Mouse (Mus musculus): ENCODE data around the gene Sept11. TPM values are rescaled to one million over a fixed set of nuclear protein-coding genes. Genes with fewer than 3 reads are reported as not detected.

Sept11 gene
- polyA plus RNA-seq, 1 experiment from 2014 or later: 82.0 TPM

- no peak overlapping the region for H3K4me3 ChIP-seq
- no peaks in the 10 kb centered on the region for H3K9me3 ChIP-seq
- no peaks in the 10 kb centered on the region for H3K4me1 ChIP-seq
- no peak overlapping the region for H3K9ac ChIP-seq
- no peak for ATAC-seq (ENCODE audit: extremely low read depth, insufficient number of reproducible peaks, low FRiP score, low TSS enrichment)
- WGBS: 84% methylated on average over 6 of the region's 6 CpGs
- no peak overlapping the region for H3K4me2 ChIP-seq
- H3K36me3 ChIP-seq: peaks cover 92% of the 10 kb centered on the region
- no peak overlapping the region for H3K27ac ChIP-seq (replicated peaks)
- H3K27me3 ChIP-seq (replicated peaks): no peaks in the 10 kb centered on the region
These were observed 85.4 kb downstream of the Sept11 start for GRCm38 (mm10) chr5:93178616-93179015.

GRCm38 (mm10) chr5:93180252-93180651 lies 87.0 kb downstream of the Sept11 start:
- Histone ChIP-seq H3K4me2 (no peak overlapping the region), H3K4me3 (no peak overlapping the region), H3K9me3 (no peaks in the 10 kb centered on the region), H3K27ac (replicated peaks) (no peak overlapping the region), H3K27me3 (replicated peaks) (no peaks in the 10 kb centered on the region), H3K36me3 (peaks cover 91% of the 10 kb centered on the region), H3K4me1 (no peaks in the 10 kb centered on the region), H3K9ac (no peak overlapping the region)
- ATAC-seq (ENCODE audit: extremely low read depth, insufficient number of reproducible peaks, low FRiP score, low TSS enrichment): no peak
- 60% methylated on average over 2 of the region's 2 CpGs for WGBS

DNA sequence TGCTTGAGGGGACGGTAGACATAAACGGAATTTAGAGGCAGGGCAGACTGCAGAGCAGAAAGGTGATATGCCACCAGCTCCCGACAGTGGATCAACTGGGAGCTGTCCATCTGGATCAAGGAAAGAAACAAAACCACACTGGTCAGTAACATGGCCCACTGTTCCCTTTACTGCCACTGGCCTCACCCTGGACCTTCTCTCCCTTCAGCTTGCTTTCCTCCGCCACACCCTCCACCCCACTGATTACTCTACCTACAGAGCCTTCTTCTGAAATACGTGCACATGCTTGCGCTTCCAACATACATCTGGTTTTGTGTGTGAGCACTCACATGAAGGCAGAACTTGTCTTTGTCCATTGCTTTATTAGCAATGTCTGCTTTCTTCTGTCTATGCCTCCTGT lies 90.1 kb downstream of the Sept11 start:
- H3K4me1 ChIP-seq: no peaks in the 10 kb centered on the region
- peaks cover 91% of the 10 kb centered on the region for H3K36me3 ChIP-seq
- no peaks in the 10 kb centered on the region for H3K27me3 ChIP-seq (replicated peaks)
- no peak overlapping the region for H3K4me3 ChIP-seq
- ATAC-seq (ENCODE audit: extremely low read depth, insufficient number of reproducible peaks, low FRiP score, low TSS enrichment): no peak
- WGBS: 82% methylated on average over 6 of the region's 6 CpGs
- no peak overlapping the region for H3K4me2 ChIP-seq
- H3K9me3 ChIP-seq: no peaks in the 10 kb centered on the region
- H3K9ac ChIP-seq: no peak overlapping the region
- H3K27ac ChIP-seq (replicated peaks): no peak overlapping the region

DNA sequence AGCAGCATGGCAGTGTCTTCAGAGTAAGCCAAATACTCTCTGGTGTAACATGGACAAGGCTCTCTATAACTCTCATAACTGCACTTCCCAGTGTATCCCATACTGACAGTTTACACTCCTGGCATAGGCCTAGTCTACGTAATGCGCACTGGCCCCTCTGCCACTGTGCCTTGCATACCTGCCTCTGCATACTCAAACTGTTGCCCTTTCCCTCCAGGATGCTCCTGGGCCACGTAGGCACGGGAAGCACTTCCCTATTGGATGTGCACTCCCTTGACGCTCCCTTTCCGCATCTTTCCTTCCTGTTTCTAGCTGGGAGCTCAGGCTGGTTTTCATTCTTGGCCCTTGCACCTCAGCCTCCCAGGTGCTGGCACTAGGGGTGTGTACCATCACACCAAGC lies 91.3 kb downstream of the Sept11 start:
- peaks cover 90% of the 10 kb centered on the region for H3K36me3 ChIP-seq
- no peak overlapping the region for H3K9ac ChIP-seq
- ATAC-seq (ENCODE audit: extremely low read depth, insufficient number of reproducible peaks, low FRiP score, low TSS enrichment): no peak
- no peak overlapping the region for H3K4me2 ChIP-seq
- H3K4me3 ChIP-seq: no peak overlapping the region
- H3K27ac ChIP-seq (replicated peaks): no peak overlapping the region
- no peaks in the 10 kb centered on the region for H3K9me3 ChIP-seq
- no peaks in the 10 kb centered on the region for H3K27me3 ChIP-seq (replicated peaks)
- 88% methylated on average over 6 of the region's 6 CpGs for WGBS
- H3K4me1 ChIP-seq: no peaks in the 10 kb centered on the region

DNA sequence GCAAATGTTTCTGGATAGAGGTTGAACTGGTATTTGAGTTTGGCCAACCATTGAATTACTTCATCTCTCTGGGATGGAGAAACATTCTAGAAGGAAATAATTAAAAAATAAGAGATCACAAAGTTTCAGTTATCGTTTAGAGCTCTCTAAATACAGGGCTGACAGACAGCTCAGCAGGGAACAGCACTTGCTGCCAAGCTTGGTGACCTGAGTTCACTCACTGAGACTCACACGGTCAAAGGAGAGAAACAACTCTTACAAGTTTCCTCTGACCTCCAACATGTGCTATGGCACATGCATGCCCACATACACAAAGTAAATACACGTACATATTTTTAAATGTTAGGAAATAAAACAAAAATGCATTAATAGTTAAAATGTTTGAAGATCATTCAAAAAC lies 96.4 kb downstream of the Sept11 start:
- H3K36me3 ChIP-seq: peaks cover 71% of the 10 kb centered on the region
- 70% methylated on average over 3 of the region's 3 CpGs for WGBS
- H3K27me3 ChIP-seq (replicated peaks): no peaks in the 10 kb centered on the region
- H3K4me3 ChIP-seq: no peak overlapping the region
- no peak for ATAC-seq (ENCODE audit: extremely low read depth, insufficient number of reproducible peaks, low FRiP score, low TSS enrichment)
- H3K4me1 ChIP-seq: peaks cover 7% of the 10 kb centered on the region; the same call in 1 of the 2 replicates
- H3K9ac ChIP-seq: no peak overlapping the region
- no peak overlapping the region for H3K4me2 ChIP-seq
- no peaks in the 10 kb centered on the region for H3K9me3 ChIP-seq
- no peak overlapping the region for H3K27ac ChIP-seq (replicated peaks)

GRCm38 (mm10) chr5:93190428-93190827 lies 97.2 kb downstream of the Sept11 start:
- 93% methylated on average over 5 of the region's 5 CpGs for WGBS

DNA sequence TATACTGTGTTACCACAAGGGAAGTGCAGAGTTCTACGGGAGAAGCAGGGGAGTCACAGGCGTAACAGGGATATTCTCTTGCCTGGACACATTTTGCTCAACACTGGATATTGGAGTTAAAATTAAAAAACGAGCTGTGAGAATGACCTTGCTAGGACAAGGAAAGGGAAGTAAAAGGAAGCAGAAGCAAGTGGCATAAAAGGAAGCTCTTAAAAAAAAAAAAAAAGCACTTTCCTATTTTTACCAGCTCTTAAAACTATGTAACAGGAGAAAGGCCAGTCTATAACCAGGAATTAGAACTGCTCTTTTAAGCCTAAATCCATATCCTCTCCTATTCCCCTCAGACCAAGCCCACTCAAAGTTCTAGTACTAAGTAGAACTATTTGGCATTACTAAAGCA lies 105.0 kb downstream of the Sept11 start:
- WGBS: 74% methylated on average over 3 of the region's 3 CpGs
- Histone ChIP-seq H3K4me3 (no peak overlapping the region), H3K4me1 (peaks cover 28% of the 10 kb centered on the region), H3K4me2 (no peak overlapping the region), H3K27ac (replicated peaks) (no peak overlapping the region), H3K9me3 (no peaks in the 10 kb centered on the region), H3K27me3 (replicated peaks) (no peaks in the 10 kb centered on the region), H3K9ac (no peak overlapping the region), H3K36me3 (peaks cover 70% of the 10 kb centered on the region)
- no peak for ATAC-seq (ENCODE audit: extremely low read depth, insufficient number of reproducible peaks, low FRiP score, low TSS enrichment)

More at GRCm38 (mm10) chr5:93190428-93190827, 97.2 kb downstream of the Sept11 start:
- ATAC-seq (ENCODE audit: extremely low read depth, insufficient number of reproducible peaks, low FRiP score, low TSS enrichment): no peak
- H3K27me3 ChIP-seq (replicated peaks): no peaks in the 10 kb centered on the region
- peaks cover 66% of the 10 kb centered on the region for H3K36me3 ChIP-seq
- H3K9ac ChIP-seq: no peak overlapping the region
- no peaks in the 10 kb centered on the region for H3K9me3 ChIP-seq
- H3K4me2 ChIP-seq: no peak overlapping the region
- H3K4me1 ChIP-seq: peaks cover 7% of the 10 kb centered on the region; the same call in 1 of the 2 replicates
- H3K4me3 ChIP-seq: no peak overlapping the region
- no peak overlapping the region for H3K27ac ChIP-seq (replicated peaks)

GRCm38 (mm10) chr5:93201181-93201580 lies 107.9 kb downstream of the Sept11 start:
- no peak for ATAC-seq (ENCODE audit: extremely low read depth, insufficient number of reproducible peaks, low FRiP score, low TSS enrichment)

DNA sequence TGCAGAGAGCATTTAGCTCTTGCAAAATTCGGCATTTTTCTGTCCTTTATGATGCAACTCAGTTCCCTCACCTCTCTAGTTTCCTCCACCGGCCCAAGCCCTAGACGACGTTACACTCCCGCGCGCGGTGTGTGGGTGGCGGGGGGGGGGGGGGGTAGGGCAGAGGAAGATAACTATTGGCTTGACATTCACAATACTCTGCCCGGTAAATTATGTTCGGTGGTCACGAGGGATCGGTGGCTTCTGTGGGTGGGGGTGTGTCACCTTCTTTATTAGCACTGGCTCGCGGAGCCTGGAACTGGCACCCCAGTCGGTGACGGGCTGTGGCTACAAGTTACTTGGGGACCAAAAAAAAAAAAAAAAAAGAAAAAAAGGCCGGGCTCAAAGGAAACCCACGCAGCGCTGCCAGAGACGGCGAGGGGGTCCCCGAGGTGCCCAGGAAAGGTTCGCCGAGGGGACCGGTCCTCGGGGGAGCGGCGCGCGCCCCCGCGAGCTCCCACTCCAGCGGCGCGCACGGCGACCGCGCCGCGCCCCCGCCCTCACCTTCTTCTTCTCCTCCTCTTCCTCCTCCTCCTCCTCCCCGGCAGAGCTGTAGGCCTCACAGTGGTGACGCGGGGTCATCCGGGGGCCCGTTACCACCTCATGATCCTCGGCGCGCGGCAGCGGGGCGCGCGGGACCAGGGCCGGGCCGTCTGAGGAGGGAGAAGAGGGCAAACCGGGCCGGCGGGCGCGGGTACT lies 112.3 kb downstream of the Sept11 start:
- H3K4me1 ChIP-seq: peaks cover 30% of the 10 kb centered on the region
- peak; percentile 73 for ATAC-seq (ENCODE audit: extremely low read depth, insufficient number of reproducible peaks, low FRiP score, low TSS enrichment)
- WGBS: under 1% methylated on average over 58 of the region's 63 CpGs
- no peaks in the 10 kb centered on the region for H3K27me3 ChIP-seq (replicated peaks)
- H3K4me3 ChIP-seq: peak overlapping the region; percentile 96
- H3K9ac ChIP-seq: peak overlapping the region; percentile 99
- no peaks in the 10 kb centered on the region for H3K9me3 ChIP-seq
- peak overlapping the region; percentile 96 for H3K27ac ChIP-seq (replicated peaks)
- peaks cover 16% of the 10 kb centered on the region for H3K36me3 ChIP-seq
- peak overlapping the region; percentile 81 for H3K4me2 ChIP-seq

More at GRCm38 (mm10) chr5:93201181-93201580, 107.9 kb downstream of the Sept11 start:
- H3K4me1 ChIP-seq: peaks cover 34% of the 10 kb centered on the region
- peaks cover 53% of the 10 kb centered on the region for H3K36me3 ChIP-seq
- no peaks in the 10 kb centered on the region for H3K9me3 ChIP-seq
- no peak overlapping the region for H3K9ac ChIP-seq
- H3K27me3 ChIP-seq (replicated peaks): no peaks in the 10 kb centered on the region
- no peak overlapping the region for H3K4me3 ChIP-seq
- no peak overlapping the region for H3K27ac ChIP-seq (replicated peaks)
- no peak overlapping the region for H3K4me2 ChIP-seq
- 81% methylated on average over 1 of the region's 1 CpGs for WGBS

DNA sequence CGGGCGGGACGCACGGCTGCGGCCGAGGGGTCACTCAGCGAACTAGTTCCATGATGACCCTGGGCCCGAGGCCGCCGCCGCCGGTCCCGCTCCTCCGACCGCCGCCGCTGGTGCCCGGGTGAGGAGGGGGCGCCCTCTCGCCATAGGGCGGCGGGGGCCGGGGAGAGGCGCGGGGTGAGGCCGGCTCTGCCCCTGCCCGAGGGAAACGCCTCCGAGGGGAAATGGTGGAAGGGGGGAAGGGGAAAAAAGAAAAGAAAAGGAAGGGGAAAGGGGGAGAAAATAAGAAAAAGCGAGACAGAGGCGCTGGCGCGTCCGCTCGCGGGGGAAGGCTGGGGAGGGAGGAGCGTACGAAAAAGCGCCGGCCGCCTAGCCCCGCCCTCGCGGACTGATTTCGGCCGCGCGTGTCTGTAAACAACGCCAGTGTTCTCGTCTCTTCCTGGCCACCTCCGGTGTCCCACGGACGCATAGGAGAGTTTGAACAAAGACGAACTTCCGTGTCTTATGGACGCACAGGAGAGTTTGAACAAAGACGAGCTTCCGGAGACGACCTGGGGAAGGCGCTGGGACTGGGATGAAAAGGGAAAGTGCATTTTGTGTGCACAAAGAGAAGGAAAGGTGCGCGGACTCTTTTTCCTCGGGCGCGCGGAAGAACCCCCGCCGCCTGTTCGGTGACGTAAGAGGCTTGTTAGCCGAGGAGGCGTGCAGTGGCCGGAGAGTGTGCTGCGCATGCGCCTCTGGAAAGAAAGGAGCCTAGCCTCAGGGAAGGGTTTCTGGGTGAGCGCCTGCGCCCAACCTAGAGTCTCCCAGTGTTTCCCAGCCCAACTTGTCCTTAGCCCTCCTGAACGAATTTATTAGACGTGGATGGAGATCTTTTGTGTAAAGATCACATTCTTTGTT lies 113.1 kb downstream of the Sept11 start, which contains the start of the genes Ccni and 2010109A12Rik:
Ccni (minus strand) TSS at position 387 of the 897 bp plus-strand sequence.
2010109A12Rik (plus strand) TSS at position 410 of the 897 bp plus-strand sequence.
- H3K9ac ChIP-seq: peak within 1 kb of the TSS; percentile 99
- H3K27me3 ChIP-seq (replicated peaks): no peaks in the 10 kb centered on the region
- H3K27ac ChIP-seq (replicated peaks): peak within 1 kb of the TSS; percentile 96
- peak; percentile 92 for ATAC-seq (ENCODE audit: extremely low read depth, insufficient number of reproducible peaks, low FRiP score, low TSS enrichment)
- H3K9me3 ChIP-seq: no peaks in the 10 kb centered on the region
- peak within 1 kb of the TSS; percentile 96 for H3K4me3 ChIP-seq
- H3K36me3 ChIP-seq: peaks cover 9% of the 10 kb centered on the region
- under 1% methylated on average over 79 of the region's 79 CpGs for WGBS
- peak within 1 kb of the TSS; percentile 81 for H3K4me2 ChIP-seq
- H3K4me1 ChIP-seq: peaks cover 30% of the 10 kb centered on the region

GRCm38 (mm10) chr5:93207006-93207348 lies 113.7 kb downstream of the Sept11 start:
- Histone ChIP-seq H3K27ac (replicated peaks) (peak overlapping the region; percentile 96), H3K27me3 (replicated peaks) (no peaks in the 10 kb centered on the region), H3K9me3 (no peaks in the 10 kb centered on the region), H3K36me3 (peaks cover 3% of the 10 kb centered on the region), H3K9ac (peak overlapping the region; percentile 99), H3K4me1 (peaks cover 30% of the 10 kb centered on the region), H3K4me2 (peak overlapping the region; percentile 73), H3K4me3 (peak overlapping the region; percentile 96)
- 1% methylated on average over 6 of the region's 6 CpGs for WGBS
- ATAC-seq (ENCODE audit: extremely low read depth, insufficient number of reproducible peaks, low FRiP score, low TSS enrichment): no peak
